Mouse (Mus musculus) kidney, adult 8-10 months (tissue): ENCODE measurements around the gene Pde6h.

Experiments used
- DNase-seq, 2 experiments: peaks; one replicate each; pipeline ENCODE4 v3.0.0; 2022

Pde6h gene

GRCm38 (mm10) chr6:136941051-136942021 lies 17.7 kb downstream of the Pde6h start, which contains the start of gene Arhgdib:
TSS of gene Arhgdib (minus strand) at chr6:136941899.
- DNase-seq: peak in 1 of 2 experiments; percentile 51

GRCm38 (mm10) chr6:136942280-136942679 lies 18.6 kb downstream of the Pde6h start:
- no peak for DNase-seq

DNA sequence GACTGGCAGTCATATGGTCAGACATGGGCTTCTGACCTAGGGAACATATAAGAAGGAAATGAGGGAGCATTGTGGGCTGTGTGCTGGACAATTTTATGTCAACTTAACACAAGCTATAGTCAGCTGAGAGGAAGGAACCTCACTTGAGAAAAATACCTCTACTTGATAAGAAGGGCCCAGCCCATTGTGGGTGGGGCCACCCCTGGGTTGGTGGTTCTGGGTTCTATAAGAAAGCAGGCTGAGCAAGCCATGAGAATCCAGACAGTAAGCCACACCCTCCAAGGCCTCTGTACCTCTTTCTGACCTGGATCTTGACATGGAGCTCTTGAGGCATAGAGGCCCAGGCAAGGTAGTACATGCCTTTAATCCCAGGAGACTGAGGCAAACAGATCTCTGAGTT lies 19.8 kb downstream of the Pde6h start:
- no peak for DNase-seq

DNA sequence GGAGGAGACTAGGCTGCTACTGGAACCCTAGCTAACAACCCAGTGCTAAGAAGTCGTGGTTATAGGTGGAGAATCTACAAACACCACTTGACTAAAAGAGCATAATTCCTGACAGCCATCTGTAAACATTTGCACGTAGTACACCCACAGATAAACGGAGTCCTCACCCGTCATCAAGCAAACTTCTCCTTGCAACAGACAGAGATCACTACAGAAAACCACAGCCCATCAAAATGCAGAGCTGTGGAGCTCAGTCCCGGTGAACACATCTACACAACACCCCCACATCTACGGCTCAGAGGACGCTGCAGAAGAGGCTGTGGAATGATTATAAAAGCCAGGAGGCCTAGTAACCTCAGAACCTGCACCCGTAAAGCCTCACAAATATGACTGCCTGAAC lies 20.9 kb downstream of the Pde6h start:
- no peak for DNase-seq

DNA sequence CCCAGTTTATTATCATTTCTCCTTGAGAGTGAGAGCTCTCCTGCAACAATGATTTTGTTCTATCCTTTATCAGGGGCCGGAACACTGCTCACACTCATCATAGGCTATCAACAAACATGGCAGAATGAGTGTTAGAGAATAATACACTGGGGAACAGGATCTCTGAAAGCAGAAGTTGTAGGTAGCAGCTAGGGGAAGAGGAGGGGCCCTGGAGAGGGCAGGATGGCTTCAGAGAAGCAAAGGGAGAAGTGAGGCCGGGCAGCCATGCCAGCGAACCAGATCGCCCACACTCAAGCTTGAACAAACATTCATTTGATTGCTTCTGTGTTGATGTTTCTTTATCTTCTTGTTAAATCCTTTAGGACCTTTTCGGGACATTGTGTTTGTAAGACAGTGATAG lies 22.6 kb downstream of the Pde6h start:
- no peak for DNase-seq

- DNase-seq: no peak
Measured at GRCm38 (mm10) chr6:136946943-136947342, 23.3 kb downstream of the Pde6h start.

- DNase-seq: no peak
Measured at GRCm38 (mm10) chr6:136947716-136948115, 24.1 kb downstream of the Pde6h start.

- DNase-seq: no peak
Measured at GRCm38 (mm10) chr6:136950171-136950570, 26.5 kb downstream of the Pde6h start.

DNA sequence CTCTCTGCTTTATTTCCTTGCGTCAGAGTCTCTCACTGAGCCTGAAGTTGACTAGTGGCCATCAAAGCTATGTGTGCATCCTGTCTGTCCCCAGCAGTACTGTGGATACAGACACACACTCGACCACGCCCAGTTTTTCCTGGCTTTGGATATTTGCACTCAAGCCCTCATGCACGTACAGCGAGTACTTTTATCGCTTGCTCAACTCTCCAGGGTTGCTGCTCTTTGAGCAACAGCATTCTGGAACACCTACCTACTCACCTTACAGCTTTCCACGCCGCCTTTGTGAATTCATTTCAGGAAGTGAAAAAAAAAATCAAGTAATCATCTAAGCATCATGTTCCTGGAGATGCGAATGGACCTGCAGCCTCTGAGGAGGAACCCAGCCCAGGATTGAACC lies 29.3 kb downstream of the Pde6h start:
- no peak for DNase-seq

DNA sequence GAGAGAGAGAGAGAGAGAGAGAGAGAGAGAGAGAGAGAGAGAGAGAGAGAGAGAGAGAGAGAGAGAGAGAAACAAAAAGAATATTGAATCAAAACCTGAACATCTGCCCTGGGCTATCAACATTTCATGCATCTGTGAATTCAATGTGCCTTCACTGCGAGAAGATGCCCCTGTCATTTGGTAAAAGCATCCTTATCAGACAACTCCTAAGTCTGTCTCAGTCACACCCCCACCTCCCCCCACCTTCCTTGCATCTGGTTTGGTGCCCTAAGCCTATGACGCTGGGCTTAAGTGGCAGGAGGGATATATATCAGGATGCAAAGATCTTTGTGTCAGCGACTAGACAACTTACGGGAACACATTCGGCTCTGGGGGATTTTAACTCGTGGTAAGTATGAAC lies 30.6 kb downstream of the Pde6h start:
- DNase-seq: no peak

- DNase-seq: no peak
Measured at GRCm38 (mm10) chr6:136954715-136955114, 31.1 kb downstream of the Pde6h start.

DNA sequence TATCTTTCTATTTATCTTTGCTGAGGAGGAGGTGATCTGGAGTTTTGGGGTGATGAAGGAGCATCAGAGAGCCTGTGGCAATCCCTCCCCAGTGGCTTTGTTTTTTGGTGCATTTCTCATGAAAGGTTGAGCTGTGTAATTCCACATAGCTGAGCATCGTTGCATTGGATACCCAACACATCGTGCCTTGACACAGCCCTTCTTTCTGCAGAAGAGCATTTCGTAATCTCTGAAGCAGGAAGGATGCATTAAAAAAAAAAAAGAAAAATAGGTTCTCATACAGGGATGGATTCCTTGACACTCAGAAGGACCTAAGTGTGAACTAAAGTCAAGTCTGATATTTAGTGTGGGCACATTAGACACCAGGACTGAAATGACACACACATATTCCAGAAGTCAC lies 31.6 kb downstream of the Pde6h start:
- no peak for DNase-seq

DNA sequence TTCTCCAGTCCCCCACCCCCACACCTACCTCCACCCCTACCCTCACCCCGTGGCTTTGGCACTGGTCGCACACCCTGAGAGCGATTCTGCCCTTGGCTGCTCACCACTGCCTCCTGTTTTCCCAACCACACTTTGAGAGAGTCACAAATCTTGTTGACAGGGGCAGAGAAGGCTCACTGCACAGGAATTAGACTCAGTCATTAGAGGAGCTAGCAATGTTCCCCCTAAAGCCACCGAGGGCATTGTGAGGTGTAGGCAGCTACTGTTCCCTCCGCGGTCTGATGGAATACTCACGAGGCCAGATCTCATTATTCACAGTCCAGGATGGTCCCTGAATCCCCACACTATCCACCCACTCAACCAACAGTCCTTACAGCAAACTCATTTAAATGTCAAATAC lies 33.4 kb downstream of the Pde6h start:
- DNase-seq: no peak

- no peak for DNase-seq
Measured at GRCm38 (mm10) chr6:136959131-136959530, 35.5 kb downstream of the Pde6h start.

- DNase-seq: no peak
Measured at GRCm38 (mm10) chr6:136962957-136963356, 39.3 kb downstream of the Pde6h start.

DNA sequence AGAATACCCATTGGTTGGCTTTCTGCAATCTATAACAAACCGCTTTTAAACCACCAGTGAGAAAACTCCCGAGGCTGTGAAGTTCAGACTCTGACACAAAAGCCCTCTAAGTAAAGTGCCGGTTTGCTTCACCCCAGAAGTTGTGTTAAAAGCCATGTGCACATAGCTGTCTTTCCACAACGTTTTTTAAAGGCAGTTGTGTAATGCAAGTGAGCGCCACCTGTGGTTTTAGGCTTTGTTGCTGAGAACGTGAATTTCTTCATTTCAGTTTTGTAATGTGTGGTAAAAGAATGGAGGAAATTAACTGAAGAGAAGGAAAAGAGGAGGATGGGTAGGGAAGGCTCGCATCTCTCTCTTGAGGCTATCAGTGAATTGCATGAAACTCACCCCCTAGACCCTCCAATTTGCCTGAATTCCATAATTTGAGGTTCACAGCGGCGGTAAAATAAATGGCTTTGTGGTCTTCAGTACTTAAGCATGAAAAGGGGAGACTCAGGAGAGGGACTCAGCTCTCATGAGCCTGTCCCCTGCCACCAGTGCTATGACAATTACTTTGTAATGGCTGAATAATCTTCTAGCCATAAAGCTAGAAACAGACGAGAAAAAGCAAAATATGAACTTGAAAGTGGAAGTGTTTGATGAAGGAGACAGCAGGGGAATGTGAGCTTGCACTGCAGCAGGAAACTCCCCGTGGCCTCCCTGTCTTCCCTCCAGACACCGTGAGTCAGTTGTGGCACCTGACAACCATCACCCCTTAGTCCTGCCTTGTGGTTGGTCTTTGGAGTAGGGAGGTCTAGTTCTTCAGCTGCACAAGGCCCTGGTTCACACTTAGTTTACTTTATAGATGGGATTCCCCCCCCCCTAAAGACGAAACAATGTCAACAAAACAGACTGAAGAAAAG lies 41.2 kb downstream of the Pde6h start:
- DNase-seq: no peak

DNA sequence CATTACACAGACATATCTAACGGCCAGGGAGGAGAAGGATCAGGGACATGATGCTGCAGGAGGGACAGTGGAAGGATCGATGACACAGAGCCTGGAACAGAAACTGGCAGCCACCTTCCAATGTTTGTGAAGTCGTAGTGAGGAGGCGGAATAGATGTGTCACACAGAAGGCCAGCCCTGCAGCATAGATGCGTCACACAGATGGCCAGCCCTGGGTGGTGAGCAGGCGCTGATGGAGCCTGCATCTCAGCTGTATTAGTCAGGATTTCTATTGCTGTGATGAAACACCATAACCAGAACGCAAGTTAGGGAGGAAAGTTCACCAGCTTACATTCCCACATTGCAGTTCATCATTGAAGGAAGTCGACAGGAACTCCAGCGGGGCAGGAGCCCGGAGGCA lies 42.3 kb downstream of the Pde6h start:
- no peak for DNase-seq

DNA sequence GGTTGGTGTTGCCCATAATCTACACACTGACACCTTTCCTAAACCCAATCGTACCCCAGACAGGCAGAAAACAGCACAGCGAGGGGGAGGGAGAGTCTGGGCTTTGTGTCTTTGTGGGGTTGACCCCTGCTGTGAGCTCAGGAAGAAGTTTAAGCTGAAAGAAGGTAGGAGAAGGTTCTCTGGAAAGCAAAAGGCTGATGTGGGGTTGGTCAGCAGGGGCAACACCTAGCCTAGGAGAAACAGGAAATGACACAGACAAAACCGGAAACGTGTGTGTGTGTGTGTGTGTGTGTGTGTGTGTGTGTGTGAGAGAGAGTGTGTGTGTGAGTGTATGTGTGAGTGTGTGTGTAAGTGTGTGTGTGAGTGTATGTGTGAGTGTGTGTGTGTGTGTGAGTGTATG lies 43.8 kb downstream of the Pde6h start:
- DNase-seq: no peak

DNA sequence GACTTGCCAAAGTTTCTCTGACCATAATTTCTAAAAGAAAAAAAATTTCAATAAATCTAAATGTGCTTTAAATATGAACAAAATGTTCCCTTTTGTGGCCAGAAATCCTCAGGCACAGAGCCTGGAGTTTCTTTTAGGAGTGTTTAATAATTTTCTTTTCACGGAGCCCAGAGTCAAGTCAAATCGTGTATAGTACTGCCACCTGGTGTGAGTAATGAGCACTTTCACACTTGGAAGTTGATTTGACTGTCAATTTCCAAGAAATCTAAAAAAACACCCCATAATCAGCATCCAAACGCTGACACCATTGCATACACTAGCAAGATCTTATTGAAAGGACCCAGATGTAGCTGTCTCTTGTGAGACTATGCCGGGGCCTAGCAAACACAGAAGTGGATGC lies 45.2 kb downstream of the Pde6h start:
- peak in 1 of 2 experiments; percentile 8 for DNase-seq

DNA sequence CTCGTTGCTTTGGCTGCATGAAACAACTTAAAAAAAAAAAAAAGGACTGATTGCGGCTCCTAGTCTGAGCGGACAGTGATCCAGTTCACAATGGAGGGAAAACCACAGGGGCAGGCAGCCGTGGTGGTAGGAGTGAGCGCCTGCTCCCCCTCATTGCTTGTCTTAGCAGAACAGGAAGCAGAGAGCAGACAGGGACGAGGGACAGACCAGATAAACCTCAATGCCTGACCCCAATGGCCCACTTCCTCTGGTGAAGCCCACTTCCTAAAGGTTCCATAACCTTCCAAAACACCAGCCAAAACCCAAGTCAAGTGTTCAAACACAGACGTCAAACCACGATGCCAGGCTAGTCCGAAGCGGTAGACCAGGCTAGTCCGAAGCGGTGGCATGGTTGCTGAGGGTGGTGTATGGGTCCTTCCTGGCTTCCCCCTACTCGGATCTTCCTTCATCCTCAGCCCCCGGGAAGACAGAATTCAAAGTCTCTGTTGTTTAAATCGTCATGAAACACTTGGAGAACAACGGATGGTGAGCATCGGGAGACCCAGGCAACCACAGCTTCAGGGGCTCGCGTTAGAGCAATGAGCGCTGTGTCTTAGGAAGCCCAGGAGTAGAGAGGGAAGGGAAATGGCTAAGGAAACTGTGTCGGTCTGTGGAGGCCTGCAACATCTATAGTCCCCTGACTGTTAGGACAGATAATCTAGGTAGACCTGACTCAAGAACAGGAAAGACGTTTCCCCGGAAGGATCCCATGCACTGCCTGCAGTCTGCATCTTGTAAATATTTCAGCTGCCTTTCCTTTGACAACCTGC lies 55.8 kb downstream of the Pde6h start:
- no peak for DNase-seq

DNA sequence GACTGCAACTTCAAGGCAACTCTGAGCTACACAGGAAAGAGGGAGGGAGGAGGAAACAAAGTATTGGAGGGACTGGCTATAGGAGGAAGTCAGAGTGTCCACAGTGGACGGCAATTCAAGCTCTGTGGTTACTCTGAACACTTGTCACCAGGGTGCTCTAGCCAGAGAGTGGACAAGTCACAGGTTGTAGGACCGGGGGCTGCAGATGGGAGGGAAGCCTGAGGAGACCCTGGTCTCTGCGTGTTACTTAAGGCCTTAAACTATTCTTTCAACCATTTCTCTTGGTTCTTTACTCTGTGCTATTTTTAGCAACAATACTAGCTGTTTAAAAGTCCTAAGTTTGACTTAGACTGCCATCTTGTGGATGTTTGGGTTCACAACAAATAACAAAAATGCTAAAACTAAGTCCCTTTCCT lies 56.7 kb downstream of the Pde6h start:
- peak in 1 of 2 experiments; percentile 12 for DNase-seq

- DNase-seq: peak in 1 of 2 experiments; percentile 20
Measured at GRCm38 (mm10) chr6:136982581-136982980, 58.9 kb downstream of the Pde6h start.

- DNase-seq: no peak
Measured at GRCm38 (mm10) chr6:136983201-136983600, 59.6 kb downstream of the Pde6h start.
